Mouse (Mus musculus) limb, embryonic 14.5 days (tissue): Measurements from ENCODE around the gene C2cd3. TPM values are rescaled to one million over a fixed set of nuclear protein-coding genes. Genes with fewer than 3 reads are reported as not detected.

Source experiments
- ATAC-seq: fragments of 200-750 bp; cut with Nextera tagmentation; 2 replicates; pipeline ENCODE4 v1.8.0; 2017; ENCODE audit warnings: low read depth, moderate number of reproducible peaks, moderate TSS enrichment; ENCODE audit not compliant: low FRiP score
- DNase-seq: peaks from one replicate; pipeline ENCODE4 v3.0.0-alpha.2; 2015; ENCODE audit warnings: low spot score
- H3K27ac ChIP-seq: fragments of 300-500 bp; sonication (generic); replicated peaks from 2 replicates; pipeline ENCODE4 v1.5.1; 2014; ENCODE audit warnings: low read depth, mild to moderate bottlenecking, low read length, moderate library complexity, mixed read lengths
- H3K27me3 ChIP-seq: fragments of 300-500 bp; sonication (generic); 2 replicates; pipeline ENCODE4 v1.6.1; 2014; ENCODE audit warnings: low read length, mixed read lengths; ENCODE audit not compliant: control insufficient read depth, insufficient read depth
- H3K36me3 ChIP-seq: fragments of 300-500 bp; sonication (generic); 2 replicates; pipeline ENCODE4 v1.6.1; 2014; ENCODE audit warnings: mild to moderate bottlenecking, low read length, moderate library complexity, mixed read lengths; ENCODE audit not compliant: control insufficient read depth, insufficient read depth
- H3K4me1 ChIP-seq: fragments of 300-500 bp; sonication (generic); 2 replicates; pipeline ENCODE4 v1.6.1; 2014; ENCODE audit warnings: antibody characterized with exemption, low read length, mixed read lengths; ENCODE audit not compliant: control insufficient read depth, insufficient read depth
- H3K4me2 ChIP-seq: fragments of 300-500 bp; sonication (generic); replicated peaks from 2 replicates; pipeline ENCODE4 v1.6.1; 2014; ENCODE audit warnings: low read depth, mild to moderate bottlenecking, low read length, moderate library complexity; ENCODE audit not compliant: severe bottlenecking
- H3K4me3 ChIP-seq: fragments of 300-500 bp; sonication (generic); replicated peaks from 2 replicates; pipeline ENCODE4 v1.5.1; 2014; ENCODE audit warnings: low read length
- H3K9ac ChIP-seq: fragments of 300-500 bp; sonication (generic); 2 replicates; pipeline ENCODE4 v1.6.1; 2014; ENCODE audit warnings: mild to moderate bottlenecking, low read depth, low read length, moderate library complexity; ENCODE audit not compliant: severe bottlenecking
- H3K9me3 ChIP-seq: fragments of 300-500 bp; sonication (generic); 2 replicates; pipeline ENCODE4 v1.6.1; 2016; ENCODE audit warnings: low read length; ENCODE audit not compliant: control insufficient read depth
- POLR2A ChIP-seq: fragments of 200-500 bp; IDR thresholded peaks from 2 replicates; pipeline ENCODE4 v1.8.0; 2012; ENCODE audit warnings: inconsistent platforms, mild to moderate bottlenecking, moderate library complexity, borderline replicate concordance; ENCODE audit not compliant: insufficient read depth, insufficient read length; ENCODE audit errors: extremely low read depth
- whole genome bisulfite sequencing: fragments of 180-500 bp; shearing (Covaris S2); extraction: QIAGEN DNeasy Blood & Tissue Kit; methylation state at CpG from one replicate; pipeline ENCODE4 v1.1.7; 2014; 5-methylcytosine and 5-hydroxymethylcytosine counted together
- polyA plus RNA-seq, 2 experiments: library from polyadenylated mRNA; depleted of rRNA in 1 of 2; stranded (reverse) in 1 of 2; unstranded in 1 of 2; fragments of >200 nt; fragmentation: Nextera tagmentation in 1 of 2; extraction: Ambion mirVana in 1 of 2; gene quantifications; 2 replicates each; pipeline versions ENCODE4 v1.2.1 to v1.2.3; 2012 to 2014

C2cd3 gene
- polyA plus RNA-seq, 2 experiments, result 23.5 to 29.3 TPM

DNA sequence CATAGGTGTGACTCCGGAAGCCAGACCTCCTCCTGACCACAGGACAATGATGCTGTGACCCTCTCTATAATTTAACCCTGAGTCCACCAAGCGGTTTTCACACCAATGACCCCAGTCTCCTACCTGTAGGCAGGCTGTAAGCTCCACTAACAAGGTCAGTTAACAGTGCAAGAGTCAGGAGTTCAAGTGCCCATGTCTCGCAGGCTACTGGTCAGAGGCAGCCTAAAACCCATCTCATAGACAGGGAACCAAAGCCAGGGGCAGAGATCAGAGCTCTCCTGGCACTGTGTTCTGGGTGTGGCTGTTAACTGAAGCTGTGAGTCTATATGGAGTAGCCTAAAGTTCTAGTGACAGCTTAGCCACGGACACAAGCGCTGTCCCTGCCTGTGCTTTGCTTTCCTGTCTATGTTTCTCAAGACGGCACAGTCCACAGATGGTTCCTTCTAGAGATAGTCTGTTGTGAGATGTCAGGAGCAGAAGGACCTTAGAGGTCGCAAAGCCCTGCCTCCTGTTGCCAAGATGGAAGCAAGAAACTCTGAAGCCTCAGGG, 130.4 kb downstream of the C2cd3 start:
- H3K27ac ChIP-seq, result no peak overlapping the region
- WGBS, result 77% methylated on average over 7 of the region's 7 CpGs
- H3K36me3 ChIP-seq, result peaks cover 11% of the 10 kb centered on the region
- no peak overlapping the region for H3K9ac ChIP-seq
- H3K27me3 ChIP-seq, result no peaks in the 10 kb centered on the region
- no peak overlapping the region for H3K4me2 ChIP-seq
- TF ChIP-seq POLR2A, result no peak
- ATAC-seq (no peak), DNase-seq (no peak)
- no peak overlapping the region for H3K4me3 ChIP-seq
- no peaks in the 10 kb centered on the region for H3K4me1 ChIP-seq
- H3K9me3 ChIP-seq, result no peaks in the 10 kb centered on the region

DNA sequence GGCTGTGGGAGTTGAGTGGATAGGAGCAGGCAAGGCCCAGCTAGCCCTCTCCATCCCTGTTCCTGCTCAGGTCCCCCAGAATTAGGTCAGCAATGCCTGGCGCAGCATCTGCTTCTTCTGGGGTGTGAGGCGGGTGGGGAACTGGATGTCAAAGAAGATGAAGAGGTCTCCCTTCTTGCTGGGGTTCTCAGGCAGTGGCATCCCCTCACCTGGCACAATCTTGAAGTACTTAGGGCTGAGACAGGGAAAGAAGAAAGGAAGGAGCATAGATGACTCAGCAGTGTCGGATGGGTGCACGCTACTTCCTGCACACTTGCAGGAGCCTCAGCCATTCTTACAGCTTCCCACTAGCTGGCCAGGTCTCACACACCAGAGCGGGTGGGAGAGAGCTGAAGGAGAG, 131.0 kb downstream of the C2cd3 start:
- Histone ChIP-seq H3K4me1 (no peaks in the 10 kb centered on the region), H3K4me3 (no peak overlapping the region), H3K27ac (no peak overlapping the region), H3K27me3 (no peaks in the 10 kb centered on the region), H3K9ac (no peak overlapping the region), H3K36me3 (peaks cover 9% of the 10 kb centered on the region), H3K4me2 (no peak overlapping the region), H3K9me3 (no peaks in the 10 kb centered on the region)
- TF ChIP-seq POLR2A, result no peak
- 86% methylated on average over 5 of the region's 5 CpGs for WGBS
- no peak for DNase-seq
- ATAC-seq, result no peak

DNA sequence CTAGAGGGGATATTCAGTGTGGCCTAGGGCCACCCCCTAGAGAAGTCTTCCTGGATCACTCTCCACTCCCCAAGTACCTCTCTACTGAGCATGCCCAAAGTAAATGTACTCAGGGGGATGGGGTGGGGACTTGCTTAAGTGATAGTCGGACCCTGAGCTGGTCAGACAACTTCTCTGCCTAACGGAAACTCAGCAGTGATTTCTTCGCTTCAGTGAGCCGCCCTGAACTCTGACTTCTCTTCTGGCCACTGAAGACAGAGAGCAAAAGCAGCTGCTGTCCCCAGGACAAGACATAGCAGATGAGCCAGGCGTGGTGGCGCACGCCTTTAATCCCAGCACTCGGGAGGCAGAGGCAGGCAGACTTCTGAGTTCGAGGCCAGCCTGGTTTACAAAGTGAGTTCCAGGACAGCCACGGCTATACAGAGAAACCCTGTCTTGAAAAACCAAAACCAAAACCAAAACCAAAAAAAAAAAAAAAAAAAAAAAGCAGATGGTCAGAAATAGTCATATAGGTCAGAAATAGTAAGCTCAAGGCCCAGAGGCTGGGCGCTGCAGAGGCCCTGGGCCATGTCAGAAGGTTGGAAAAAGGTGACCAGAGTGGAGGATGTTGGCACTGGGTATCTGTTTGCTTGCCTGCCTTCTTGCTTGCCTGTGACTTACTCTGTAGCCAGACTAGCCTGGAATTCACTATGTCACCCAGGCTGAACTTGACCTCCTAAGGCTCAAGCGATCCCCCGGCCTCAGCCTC, 132.9 kb downstream of the C2cd3 start:
- DNase-seq (no peak), ATAC-seq (no peak)
- Histone ChIP-seq H3K4me3 (no peak overlapping the region), H3K4me2 (no peak overlapping the region), H3K27me3 (no peaks in the 10 kb centered on the region), H3K27ac (no peak overlapping the region), H3K4me1 (no peaks in the 10 kb centered on the region), H3K9ac (no peak overlapping the region), H3K9me3 (no peaks in the 10 kb centered on the region), H3K36me3 (no peaks in the 10 kb centered on the region)
- no peak for TF ChIP-seq POLR2A
- WGBS, result 78% methylated on average over 13 of the region's 13 CpGs

DNA sequence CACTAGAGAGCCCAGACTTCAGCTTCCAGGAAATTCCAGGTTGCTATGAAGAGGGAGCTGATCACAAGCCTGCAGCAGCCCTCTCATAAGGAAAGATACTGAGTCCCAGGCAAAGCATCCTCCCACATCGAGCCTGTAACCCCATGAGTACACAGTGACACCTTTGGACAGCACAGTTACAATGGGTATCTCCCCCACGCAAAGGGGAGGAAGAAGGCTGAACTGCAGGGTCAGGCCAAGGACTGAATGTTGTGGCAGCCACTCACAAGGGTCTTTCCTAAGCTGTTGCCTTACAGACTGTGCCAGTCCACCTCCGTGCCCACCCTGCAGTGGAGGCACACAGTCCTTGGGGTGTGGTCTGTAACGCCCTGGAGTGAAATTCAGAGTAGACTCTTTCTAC, 134.5 kb downstream of the C2cd3 start:
- Histone ChIP-seq H3K36me3 (no peaks in the 10 kb centered on the region), H3K9me3 (no peaks in the 10 kb centered on the region), H3K4me3 (no peak overlapping the region), H3K27ac (no peak overlapping the region), H3K27me3 (no peaks in the 10 kb centered on the region), H3K4me2 (no peak overlapping the region), H3K9ac (no peak overlapping the region), H3K4me1 (no peaks in the 10 kb centered on the region)
- DNase-seq (no peak), ATAC-seq (no peak)
- no peak for TF ChIP-seq POLR2A
- 65% methylated on average over 4 of the region's 4 CpGs for WGBS

DNA sequence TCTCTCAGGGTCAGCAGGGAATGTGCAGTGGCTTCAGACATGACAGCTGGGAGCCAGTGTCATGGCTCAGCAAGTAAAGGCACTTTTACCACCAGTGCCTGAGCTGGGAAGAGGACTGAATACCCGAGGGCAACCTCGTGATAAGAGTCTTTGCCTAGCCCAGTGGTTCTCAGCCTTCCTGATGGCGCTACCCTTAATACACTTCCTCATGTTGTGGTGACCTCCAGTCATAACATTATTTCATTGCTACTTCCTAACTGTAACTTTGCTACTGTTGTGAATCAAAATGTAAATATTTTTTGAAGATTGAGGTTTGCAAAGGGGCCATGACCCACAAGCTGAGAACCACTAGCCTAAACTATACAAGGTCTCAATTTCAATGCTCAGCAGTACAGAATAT, 136.6 kb downstream of the C2cd3 start:
- H3K27ac ChIP-seq, result no peak overlapping the region
- WGBS, result 42% methylated on average over 3 of the region's 3 CpGs
- H3K9ac ChIP-seq, result no peak overlapping the region
- H3K9me3 ChIP-seq, result no peaks in the 10 kb centered on the region
- H3K36me3 ChIP-seq, result no peaks in the 10 kb centered on the region
- H3K27me3 ChIP-seq, result no peaks in the 10 kb centered on the region
- ATAC-seq, result no peak
- H3K4me2 ChIP-seq, result no peak overlapping the region
- DNase-seq, result no peak
- H3K4me1 ChIP-seq, result no peaks in the 10 kb centered on the region
- no peak overlapping the region for H3K4me3 ChIP-seq
- no peak for TF ChIP-seq POLR2A
